Mouse (Mus musculus): ENCODE measurements around the gene Rasa3. TPM values are rescaled to one million over a fixed set of nuclear protein-coding genes. Genes with fewer than 3 reads are reported as not detected.

Gene Rasa3
- polyA plus RNA-seq, 1 experiment: 83.2 TPM

DNA sequence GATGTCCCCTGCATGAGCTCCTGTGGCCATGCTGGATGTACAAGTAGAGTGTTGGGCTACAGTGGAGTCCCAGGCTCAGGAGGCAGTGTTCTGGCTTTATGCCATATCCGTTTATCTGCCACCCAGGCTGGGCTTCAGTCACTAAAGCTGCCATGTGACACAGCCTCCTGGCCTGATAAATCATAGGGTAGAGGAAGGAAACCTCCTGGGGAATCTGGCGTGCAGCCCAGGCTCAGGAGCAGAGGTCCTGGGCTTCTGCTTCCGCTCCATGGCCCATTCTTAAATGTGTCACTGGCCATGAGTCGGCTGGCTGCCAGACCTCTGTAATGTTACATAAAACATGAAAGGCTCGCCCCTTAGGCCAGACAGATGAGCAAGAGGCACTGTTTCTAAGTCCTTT lies 146.5 kb downstream of the Rasa3 start:
- H3K4me3 ChIP-seq (ENCODE audit: insufficient read depth, low read length): no peak overlapping the region
- H3K27ac ChIP-seq (ENCODE audit: insufficient read depth, low read depth, low read length): peak overlapping the region; percentile 62
- peaks cover 24% of the 10 kb centered on the region for H3K4me1 ChIP-seq (ENCODE audit: control insufficient read depth, insufficient read depth, low read length)
- no peak for TF ChIP-seq POLR2A (IDR thresholded peaks at IDR 0.05; ENCODE audit: borderline replicate concordance, low read depth, low read length)
- TF ChIP-seq CTCF (IDR thresholded peaks at IDR 0.05; ENCODE audit: low read depth, low read length): no peak

DNA sequence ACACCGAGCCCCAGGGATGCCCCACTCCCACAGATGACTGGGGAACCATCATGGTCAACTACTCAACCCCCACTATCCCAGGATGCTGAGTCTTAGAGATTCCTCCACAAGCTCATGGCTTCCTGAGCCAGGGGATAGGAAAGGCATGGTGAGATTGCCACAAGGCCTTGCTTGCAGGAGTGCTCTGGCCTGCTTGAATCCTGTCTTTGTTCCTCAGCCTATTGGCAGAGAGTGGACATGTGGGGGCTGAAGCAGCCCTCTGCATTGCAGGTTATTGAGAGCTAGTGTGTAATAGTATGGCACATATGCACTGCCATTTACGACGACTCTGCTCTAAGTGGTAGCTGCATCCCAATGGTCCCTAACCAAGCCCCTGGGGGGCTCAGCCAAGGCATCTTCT lies 147.0 kb downstream of the Rasa3 start:
- Histone ChIP-seq H3K4me1 (ENCODE audit: control insufficient read depth, insufficient read depth, low read length) (peaks cover 24% of the 10 kb centered on the region), H3K4me3 (ENCODE audit: insufficient read depth, low read length) (no peak overlapping the region), H3K27ac (ENCODE audit: insufficient read depth, low read depth, low read length) (peak overlapping the region; percentile 62)
- TF ChIP-seq POLR2A (IDR thresholded peaks at IDR 0.05; ENCODE audit: borderline replicate concordance, low read depth, low read length) (no peak), CTCF (IDR thresholded peaks at IDR 0.05; ENCODE audit: low read depth, low read length) (no peak)

DNA sequence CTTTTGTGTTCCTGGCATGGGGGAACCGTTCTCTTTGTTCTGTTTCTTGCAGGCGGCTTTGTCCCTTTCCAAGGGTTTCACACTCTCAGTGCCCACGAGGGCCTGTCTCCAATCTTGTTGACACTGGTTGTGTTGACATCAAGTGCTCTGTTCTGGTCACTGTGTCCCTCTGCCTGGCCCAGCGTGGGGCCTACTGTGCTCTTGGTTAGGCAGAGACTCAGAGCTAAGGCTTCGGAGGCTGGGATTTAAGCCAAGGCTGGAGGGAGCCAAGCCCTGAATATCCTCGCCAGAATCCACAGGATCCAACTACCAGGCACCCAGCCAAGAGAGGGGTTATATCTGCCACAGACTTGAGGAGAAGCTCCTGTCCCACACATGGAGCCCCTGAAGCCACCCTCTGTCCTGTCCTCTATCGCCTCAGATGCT lies 147.5 kb downstream of the Rasa3 start:
- TF ChIP-seq POLR2A (IDR thresholded peaks at IDR 0.05; ENCODE audit: borderline replicate concordance, low read depth, low read length) (no peak), CTCF (IDR thresholded peaks at IDR 0.05; ENCODE audit: low read depth, low read length) (no peak)
- H3K4me1 ChIP-seq (ENCODE audit: control insufficient read depth, insufficient read depth, low read length): peaks cover 24% of the 10 kb centered on the region
- no peak overlapping the region for H3K27ac ChIP-seq (ENCODE audit: insufficient read depth, low read depth, low read length)
- no peak overlapping the region for H3K4me3 ChIP-seq (ENCODE audit: insufficient read depth, low read length)

DNA sequence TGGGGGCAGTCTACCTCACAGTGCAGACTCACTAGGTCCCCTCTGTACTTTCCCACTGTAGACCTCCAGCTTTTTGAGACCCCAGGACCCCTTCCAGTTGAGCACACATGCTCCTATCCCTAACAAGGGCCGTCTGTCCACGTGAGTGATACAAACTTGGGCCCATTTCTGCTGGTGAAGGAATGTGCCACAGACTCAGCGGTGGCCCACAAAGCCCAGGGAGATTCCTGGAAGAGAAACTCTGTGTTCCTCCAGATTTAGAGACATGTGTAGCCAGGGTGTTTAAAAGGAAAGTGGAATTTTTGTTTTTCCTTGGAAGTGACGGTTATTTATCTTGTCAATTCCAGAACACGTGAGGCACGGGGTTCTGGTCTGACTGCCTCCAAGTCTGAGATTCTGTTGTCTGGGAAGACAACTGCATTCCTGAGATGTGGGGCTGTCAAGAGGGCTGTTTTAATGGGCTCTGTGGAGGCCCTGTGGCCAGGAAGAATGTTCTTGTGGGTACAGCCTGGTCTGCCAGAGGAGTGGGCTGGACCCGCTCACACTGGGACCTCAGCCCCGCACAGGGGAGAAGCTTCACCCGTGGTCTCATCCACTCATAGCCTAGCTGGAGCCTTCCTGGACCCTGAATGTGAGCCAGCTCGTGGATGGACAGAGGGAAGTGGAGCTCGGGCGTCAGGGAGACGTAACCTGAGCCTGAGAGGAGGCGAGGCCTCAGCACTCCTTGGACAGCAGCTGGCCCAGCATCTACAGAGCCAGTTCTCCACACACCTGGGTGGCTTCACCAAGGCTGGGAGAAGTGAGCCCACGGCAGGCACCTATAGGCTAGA lies 148.2 kb downstream of the Rasa3 start:
- TF ChIP-seq CTCF (IDR thresholded peaks at IDR 0.05; ENCODE audit: low read depth, low read length) (no peak), POLR2A (IDR thresholded peaks at IDR 0.05; ENCODE audit: borderline replicate concordance, low read depth, low read length) (no peak)
- H3K27ac ChIP-seq (ENCODE audit: insufficient read depth, low read depth, low read length): no peak overlapping the region
- peaks cover 24% of the 10 kb centered on the region for H3K4me1 ChIP-seq (ENCODE audit: control insufficient read depth, insufficient read depth, low read length)
- no peak overlapping the region for H3K4me3 ChIP-seq (ENCODE audit: insufficient read depth, low read length)

DNA sequence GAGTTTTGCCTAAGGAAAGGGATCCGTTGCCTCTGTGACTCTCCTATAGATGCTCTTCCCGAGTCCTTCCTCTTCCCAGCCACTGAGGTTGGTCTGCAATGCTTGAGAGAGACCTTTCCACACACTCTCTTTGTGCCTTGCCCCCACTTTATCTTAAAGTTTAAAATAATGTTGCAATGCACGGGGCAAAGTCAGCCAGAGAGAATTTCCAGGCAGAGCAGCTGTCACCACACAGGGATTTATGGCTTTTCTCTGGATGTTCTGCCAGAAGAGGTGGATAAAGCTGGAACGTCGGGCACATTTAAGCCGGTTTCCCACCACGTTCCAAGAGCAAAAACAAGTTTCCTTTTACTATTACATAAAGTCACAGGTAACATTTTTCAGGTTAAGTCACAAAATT lies 156.0 kb downstream of the Rasa3 start:
- Histone ChIP-seq H3K4me3 (ENCODE audit: insufficient read depth, low read length) (no peak overlapping the region), H3K4me1 (ENCODE audit: control insufficient read depth, insufficient read depth, low read length) (no peaks in the 10 kb centered on the region), H3K27ac (ENCODE audit: insufficient read depth, low read depth, low read length) (no peak overlapping the region)
- TF ChIP-seq CTCF (IDR thresholded peaks at IDR 0.05; ENCODE audit: low read depth, low read length): no peak
- no peak for TF ChIP-seq POLR2A (IDR thresholded peaks at IDR 0.05; ENCODE audit: borderline replicate concordance, low read depth, low read length)

DNA sequence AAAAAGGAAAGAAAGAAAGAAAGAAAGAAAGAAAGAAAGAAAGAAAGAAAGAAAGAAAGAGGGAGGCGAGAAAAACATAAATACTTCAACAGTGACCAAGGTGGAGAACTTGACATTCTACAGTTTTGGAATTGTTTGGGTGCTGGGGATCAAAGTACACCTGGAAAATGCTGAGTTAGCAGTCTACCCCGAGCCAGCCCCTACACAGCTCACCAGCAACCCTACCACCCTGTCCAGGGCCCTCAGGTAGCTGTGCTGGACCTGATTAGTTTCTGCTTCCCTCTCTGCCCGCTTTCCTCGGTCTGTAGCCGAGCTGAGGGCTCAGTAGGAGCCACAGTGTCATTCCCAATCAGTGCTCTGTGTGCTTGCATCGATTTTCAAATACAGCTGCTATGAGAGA lies 157.1 kb downstream of the Rasa3 start:
- TF ChIP-seq CTCF (IDR thresholded peaks at IDR 0.05; ENCODE audit: low read depth, low read length): no peak
- TF ChIP-seq POLR2A (IDR thresholded peaks at IDR 0.05; ENCODE audit: borderline replicate concordance, low read depth, low read length): no peak

DNA sequence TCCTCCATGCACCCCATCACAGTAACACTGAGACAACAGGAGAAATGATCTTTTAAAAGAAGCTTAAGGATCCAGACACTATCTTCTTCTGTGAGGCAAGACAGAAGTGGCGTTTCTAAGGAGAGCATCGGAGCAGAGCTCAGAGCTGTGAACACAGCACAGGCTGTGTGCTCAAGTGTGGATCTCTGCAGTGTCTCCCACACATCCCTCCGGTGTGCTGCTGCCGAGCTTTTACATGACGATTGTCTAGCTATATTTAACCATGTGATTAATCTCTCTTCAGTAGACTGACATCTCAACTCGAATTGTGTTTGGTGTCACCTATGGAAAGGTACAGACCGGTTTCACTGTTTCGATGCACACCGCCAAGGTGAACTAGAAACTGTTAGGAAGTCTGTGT lies 157.9 kb downstream of the Rasa3 start:
- no peak for TF ChIP-seq CTCF (IDR thresholded peaks at IDR 0.05; ENCODE audit: low read depth, low read length)
- no peak for TF ChIP-seq POLR2A (IDR thresholded peaks at IDR 0.05; ENCODE audit: borderline replicate concordance, low read depth, low read length)
- H3K4me1 ChIP-seq (ENCODE audit: control insufficient read depth, insufficient read depth, low read length): no peaks in the 10 kb centered on the region
- no peak overlapping the region for H3K4me3 ChIP-seq (ENCODE audit: insufficient read depth, low read length)
- no peak overlapping the region for H3K27ac ChIP-seq (ENCODE audit: insufficient read depth, low read depth, low read length)

More for the DNA sequence above, 157.1 kb downstream of the Rasa3 start:
- no peak overlapping the region for H3K4me3 ChIP-seq (ENCODE audit: insufficient read depth, low read length)
- H3K27ac ChIP-seq (ENCODE audit: insufficient read depth, low read depth, low read length): no peak overlapping the region
- H3K4me1 ChIP-seq (ENCODE audit: control insufficient read depth, insufficient read depth, low read length): no peaks in the 10 kb centered on the region

DNA sequence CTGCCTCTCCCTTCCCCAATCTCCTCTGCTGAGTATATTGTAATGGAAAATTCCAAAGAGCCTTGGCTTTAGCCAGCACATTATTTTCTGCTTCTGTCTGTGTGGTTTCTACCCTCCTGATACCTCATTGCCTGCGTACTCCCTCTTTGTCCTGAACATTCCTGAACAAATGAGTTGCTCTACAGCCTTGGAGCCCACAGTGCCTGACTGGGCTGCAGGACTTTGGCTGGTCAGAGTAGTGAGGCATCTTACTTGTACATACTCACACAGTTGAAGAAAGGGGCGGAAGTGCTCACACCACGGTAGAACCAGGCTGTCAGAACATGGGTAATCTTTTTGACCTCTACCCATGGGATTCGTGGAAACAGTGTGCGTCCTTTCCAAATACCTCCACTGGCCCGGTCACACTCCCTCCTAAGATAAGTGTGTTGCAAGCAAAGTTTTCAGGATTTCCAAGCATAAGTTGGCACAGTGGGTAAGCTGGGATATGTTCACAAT lies 160.1 kb downstream of the Rasa3 start:
- no peak overlapping the region for H3K4me3 ChIP-seq (ENCODE audit: insufficient read depth, low read length)
- H3K4me1 ChIP-seq (ENCODE audit: control insufficient read depth, insufficient read depth, low read length): peaks cover 5% of the 10 kb centered on the region
- no peak for TF ChIP-seq POLR2A (IDR thresholded peaks at IDR 0.05; ENCODE audit: borderline replicate concordance, low read depth, low read length)
- no peak for TF ChIP-seq CTCF (IDR thresholded peaks at IDR 0.05; ENCODE audit: low read depth, low read length)
- no peak overlapping the region for H3K27ac ChIP-seq (ENCODE audit: insufficient read depth, low read depth, low read length)

Other genes with a start within 250 kb of the Rasa3 start
- gene Tmem255b, start 242.4 kb downstream of the Rasa3 start, polyA plus RNA-seq (2012; ENCODE audit: insufficient read depth, insufficient read length, missing spikeins): not detected in 2 replicates
- gene Gas6, start 183.1 kb downstream of the Rasa3 start, polyA plus RNA-seq (2012; ENCODE audit: insufficient read depth, insufficient read length, missing spikeins): 299 and 319 TPM in 2 replicates
- gene 1700029H14Rik, start 115.1 kb downstream of the Rasa3 start, polyA plus RNA-seq (2012; ENCODE audit: insufficient read depth, insufficient read length, missing spikeins): not detected in 2 replicates
- 0.84 TPM in 1 of 2 replicates, not detected in the other for gene Cfap97d2, start 28.3 kb upstream of the Rasa3 start, polyA plus RNA-seq (2012; ENCODE audit: insufficient read depth, insufficient read length, missing spikeins)
- gene Cdc16, start 80.1 kb upstream of the Rasa3 start, polyA plus RNA-seq (2012; ENCODE audit: insufficient read depth, insufficient read length, missing spikeins): 32.6 and 36.2 TPM in 2 replicates
- gene Upf3a, start 108.0 kb upstream of the Rasa3 start, polyA plus RNA-seq (2012; ENCODE audit: insufficient read depth, insufficient read length, missing spikeins): 24.0 and 28.8 TPM in 2 replicates
- not detected in 2 replicates for gene AF366264, start 160.8 kb upstream of the Rasa3 start, polyA plus RNA-seq (2012; ENCODE audit: insufficient read depth, insufficient read length, missing spikeins)
- 11.2 and 14.4 TPM in 2 replicates for gene Champ1, start 192.0 kb upstream of the Rasa3 start, polyA plus RNA-seq (2012; ENCODE audit: insufficient read depth, insufficient read length, missing spikeins)
- 11.8 and 13.3 TPM in 2 replicates for gene Coprs, start 212.7 kb upstream of the Rasa3 start, polyA plus RNA-seq (2012; ENCODE audit: insufficient read depth, insufficient read length, missing spikeins)